15 mouse cellular contexts compared by ENCODE assay signal in the genomic region with DNA sequence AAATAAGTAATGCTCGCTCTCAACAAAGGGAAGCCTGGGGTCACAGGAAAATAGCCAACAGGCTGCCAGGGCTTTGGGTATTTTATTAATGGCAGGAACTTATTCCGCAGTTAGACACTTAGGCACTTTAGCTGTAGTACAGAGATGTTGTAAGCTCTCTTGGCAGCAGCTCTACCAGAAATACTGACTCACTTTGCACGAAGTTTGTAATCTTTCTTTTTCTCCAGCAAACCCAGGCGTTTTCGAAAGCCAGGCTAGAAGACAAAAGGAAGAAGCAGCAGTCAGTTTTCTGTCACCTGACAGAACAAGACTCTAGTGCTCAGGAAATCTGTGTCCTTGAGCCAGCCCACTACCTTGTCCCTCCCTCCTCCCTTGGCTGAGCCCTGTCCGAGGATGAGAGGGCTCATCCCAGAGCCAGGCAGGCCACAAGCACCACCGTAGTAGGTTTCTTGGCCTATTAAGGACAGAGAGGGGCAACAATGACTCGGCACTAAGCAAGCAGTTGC. TPM values are rescaled to one million over a fixed set of nuclear protein-coding genes. Genes with fewer than 3 reads are reported as not detected.
DNase-seq lines count a peak whose midpoint lies in the region; TF ChIP-seq lines count a peak whose summit lies in the region.
"Had no signal": no experiment of that assay in that cellular context is flagged by ENCODE, and none has a peak within 500 bp of the region (broad histone marks: within the 10 kb centered on the region; RNA-seq: fewer than 3 reads in every experiment).

No protein-coding gene starts in this region.

- no peak overlapping the region for H3K4me3 ChIP-seq in kidney, adult 2 months (ENCODE audit: insufficient read depth, low read depth, low read length)
- H3K4me3 ChIP-seq: erythroblast, embryonic 14.5 days; hindbrain, embryonic 12.5 days; limb, embryonic 15.5 days had no signal

- H3K4me1 ChIP-seq in kidney, adult 2 months (ENCODE audit: control insufficient read depth, insufficient read depth, low read length) = 0 out of 2 replicates have a peak, but pooled peaks cover 3% of the 10 kb centered on the region
- H3K4me1 ChIP-seq: hindbrain, embryonic 12.5 days had no signal

- TF ChIP-seq CTCF in kidney, adult 2 months (conservative IDR thresholded peaks at IDR 0.05; ENCODE audit: insufficient read depth, insufficient read length, low read depth, low read length) = no peak

- no peaks in the 10 kb centered on the region for H3K27me3 ChIP-seq in kidney, adult 2 months (replicated peaks; ENCODE audit: control insufficient read depth, insufficient read depth, low read length)
- H3K27me3 ChIP-seq: hindbrain, embryonic 12.5 days; limb, embryonic 15.5 days had no signal

- peak; percentile 55 to 89 for DNase-seq in adrenal gland, adult (ENCODE audit: inconsistent age in 2 of 2, low spot score in 1 of 2)
- DNase-seq in adrenal gland, postnatal 4 days (ENCODE audit: low spot score in 2 of 2) = no peak
- peak; percentile 35 for DNase-seq in kidney, adult 2 months
- no peak for DNase-seq in kidney, adult 18-20 months
- DNase-seq in 3T3-L1 (ENCODE audit: low read depth, low spot score) = peak; percentile 65
- DNase-seq in gastrocnemius, postnatal 25 days = peak; percentile 54
- DNase-seq in right cerebral cortex, postnatal 36 days (ENCODE audit: low spot score in 2 of 2) = no peak
- DNase-seq in cerebellum, postnatal 4 days (ENCODE audit: low spot score in 2 of 2) = no peak
- DNase-seq: cerebellum, adult 11 months; kidney, adult 11 months; layer of hippocampus, postnatal 36 days had no signal

- no peak for TF ChIP-seq POLR2A in kidney, adult 2 months (IDR thresholded peaks at IDR 0.05; ENCODE audit: low read depth, low read length)

- H3K27ac ChIP-seq in kidney, adult 2 months (ENCODE audit: insufficient read depth, low read depth, low read length) = peak overlapping the region; percentile 47
- H3K27ac ChIP-seq: hindbrain, embryonic 12.5 days; limb, embryonic 15.5 days had no signal

- 59% methylated on average over 8 of the region's 8 CpGs for WGBS in kidney, adult 2 months

- H3K36me3 ChIP-seq in kidney, adult 2 months (ENCODE audit: control insufficient read depth, insufficient read depth, low read length) = peaks cover 12% of the 10 kb centered on the region

RNA-seq across cellular contexts. Expression of gene Utp11, which starts 7.5 kb away (rescaled TPM):
- 10 to 100 TPM; 34.3 to 35.9 TPM for total RNA-seq in adrenal gland, postnatal 4 days (2021)
- polyA plus RNA-seq in kidney, adult 2 months (2012; rRNA removed) = 6.4 and 7.9 TPM in 2 replicates
- total RNA-seq in gastrocnemius, postnatal 25 days (2021) = 10 to 100 TPM; 16.1 to 18.3 TPM

RNA-seq across cellular contexts. Expression of gene Fhl3, which starts 14.6 kb away (rescaled TPM):
- total RNA-seq in adrenal gland, postnatal 4 days (2021) = 10 to 100 TPM; 15.6 to 17.3 TPM
- 8.5 and 10.8 TPM in 2 replicates for polyA plus RNA-seq in kidney, adult 2 months (2012; rRNA removed)
- total RNA-seq in gastrocnemius, postnatal 25 days (2021) = 100 to 1,000 TPM; 200 to 220 TPM

RNA-seq across cellular contexts. Expression of gene Sf3a3, which starts 28.6 kb away (rescaled TPM):
- total RNA-seq in adrenal gland, postnatal 4 days (2021) = 10 to 100 TPM; 58.4 to 62.7 TPM
- polyA plus RNA-seq in kidney, adult 2 months (2012; rRNA removed) = 11.1 and 14.5 TPM in 2 replicates
- total RNA-seq in gastrocnemius, postnatal 25 days (2021) = 10 to 100 TPM; 10.8 to 11.3 TPM

RNA-seq across cellular contexts. Expression of gene Pou3f1, which starts 29.3 kb away (rescaled TPM):
- total RNA-seq in adrenal gland, postnatal 4 days (2021) = under 1 TPM; 0.23 to 0.34 TPM
- 0.02 and 0.04 TPM in 2 replicates for polyA plus RNA-seq in kidney, adult 2 months (2012; rRNA removed)
- under 1 TPM; 0.38 to 0.43 TPM for total RNA-seq in gastrocnemius, postnatal 25 days (2021)
- total RNA-seq: megakaryocyte progenitor cell, adult 5-6 weeks had no signal

RNA-seq across cellular contexts. Expression of gene Inpp5b, which starts 55.7 kb away (rescaled TPM):
- total RNA-seq in adrenal gland, postnatal 4 days (2021) = 10 to 100 TPM; 25.2 to 32.0 TPM
- polyA plus RNA-seq in kidney, adult 2 months (2012; rRNA removed) = 61.0 and 64.2 TPM in 2 replicates
- 10 to 100 TPM in 1 of 2 experiments, 1 to 10 TPM in 1; 8.8 to 10.3 TPM for total RNA-seq in gastrocnemius, postnatal 25 days (2021)

Comparison
In these comparisons a context has a peak if more than half of its experiments do, and no peak if none do; other contexts are left out.
1. DNase-seq: peak in adrenal gland, adult (2 of 2), kidney, adult 2 months (single experiment), 3T3-L1 (single experiment) and gastrocnemius, postnatal 25 days (single experiment); none in adrenal gland, postnatal 4 days (0 of 2), kidney, adult 18-20 months (single experiment), right cerebral cortex, postnatal 36 days (0 of 2) and cerebellum, postnatal 4 days (0 of 2).
2. RNA of gene Fhl3, which starts 14.6 kb away (total RNA-seq): 200 to 220 TPM in gastrocnemius, postnatal 25 days; 15.6 to 17.3 TPM in adrenal gland, postnatal 4 days; every median in the first group is over 10 times any median in the second.
3. RNA of gene Sf3a3, which starts 28.6 kb away (total RNA-seq): 58.4 to 62.7 TPM in adrenal gland, postnatal 4 days; 10.8 to 11.3 TPM in gastrocnemius, postnatal 25 days; every median in the first group is over 4 times any median in the second.